Mouse (Mus musculus) heart, embryonic 13.5 days (tissue): ENCODE data around the gene Atpif1. TPM values are rescaled to one million over a fixed set of nuclear protein-coding genes. Genes with fewer than 3 reads are reported as not detected.
"Not testable (repeated sequence)": the region's sequence is repeated elsewhere in the genome, so short reads cannot be mapped to it uniquely, and the experiment has no call there.

Experiments
- ATAC-seq: fragments of 200-750 bp; cut with Nextera tagmentation; 2 replicates; pipeline ENCODE4 v1.8.0; 2017; ENCODE audit warnings: moderate TSS enrichment; ENCODE audit not compliant: insufficient number of reproducible peaks, low FRiP score, low TSS enrichment; ENCODE audit errors: extremely low read depth
- H3K27ac ChIP-seq: fragments of 300-500 bp; sonication (generic); replicated peaks from 2 replicates; pipeline ENCODE4 v1.5.1; 2015; ENCODE audit warnings: moderate library complexity, mild to moderate bottlenecking, inconsistent platforms
- H3K27me3 ChIP-seq: fragments of 300-500 bp; sonication (generic); replicated peaks from 2 replicates; pipeline ENCODE4 v1.6.1; 2015; ENCODE audit warnings: mild to moderate bottlenecking, inconsistent platforms
- H3K36me3 ChIP-seq: fragments of 300-500 bp; sonication (generic); 2 replicates; pipeline ENCODE4 v1.6.1; 2015; ENCODE audit warnings: mild to moderate bottlenecking, inconsistent platforms
- H3K4me1 ChIP-seq: fragments of 300-500 bp; sonication (generic); 2 replicates; pipeline ENCODE4 v1.6.1; 2015; ENCODE audit warnings: inconsistent platforms
- H3K4me2 ChIP-seq: fragments of 300-500 bp; sonication (generic); 2 replicates; pipeline ENCODE4 v1.6.1; 2015; ENCODE audit warnings: inconsistent platforms, mild to moderate bottlenecking, moderate library complexity
- H3K4me3 ChIP-seq: fragments of 300-500 bp; sonication (generic); 2 replicates; pipeline ENCODE4 v1.5.1; 2015; ENCODE audit warnings: moderate library complexity, mild to moderate bottlenecking, inconsistent platforms
- H3K9ac ChIP-seq: fragments of 300-500 bp; sonication (generic); 2 replicates; pipeline ENCODE4 v1.6.1; 2015; ENCODE audit warnings: inconsistent platforms, mild to moderate bottlenecking, moderate library complexity
- H3K9me3 ChIP-seq: fragments of 300-500 bp; sonication (generic); 2 replicates; pipeline ENCODE4 v1.6.1; 2016; ENCODE audit warnings: inconsistent platforms
- WGBS: fragments of 180-500 bp; shearing (Covaris S2); methylation state at CpG from one replicate; pipeline ENCODE4 v1.1.7; 2015; ENCODE audit warnings: mixed read lengths; 5-methylcytosine and 5-hydroxymethylcytosine counted together
- polyA plus RNA-seq: library from polyadenylated mRNA; unstranded; fragments of >200 nt; fragmentation: Nextera tagmentation; extraction: Ambion mirVana; gene quantifications from 2 replicates; pipeline ENCODE4 v1.2.1, GENCODE M21; 2015

Gene Atpif1
- polyA plus RNA-seq, 1 experiment from 2014 or later, result 1,230 TPM

DNA sequence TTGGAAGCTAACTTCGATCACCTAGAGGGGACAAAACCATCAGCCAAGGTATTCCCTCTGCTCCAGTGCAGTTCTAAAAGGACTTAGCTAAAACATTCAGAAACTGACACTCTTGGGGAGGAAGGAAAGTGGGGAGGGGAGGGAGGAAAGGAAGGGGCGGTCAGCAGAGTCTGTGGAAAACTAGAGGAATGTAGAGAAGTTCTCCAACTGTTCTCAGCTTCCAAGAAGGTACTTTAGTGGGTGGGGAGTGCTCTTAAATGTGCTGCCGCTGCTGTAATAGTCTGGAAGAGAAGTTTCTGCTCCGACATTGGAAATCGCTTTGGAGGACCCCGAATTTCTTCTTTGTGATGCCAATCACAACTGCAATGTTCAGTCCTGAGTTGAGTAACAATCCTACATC lies 44.5 kb downstream of the Atpif1 start:
- Histone ChIP-seq H3K27me3 (no peaks in the 10 kb centered on the region), H3K9ac (no peak overlapping the region), H3K4me2 (no peak overlapping the region), H3K9me3 (no peaks in the 10 kb centered on the region), H3K36me3 (peaks cover 17% of the 10 kb centered on the region), H3K4me3 (no peak overlapping the region), H3K27ac (no peak overlapping the region), H3K4me1 (peaks cover 13% of the 10 kb centered on the region)
- ATAC-seq, result no peak
- WGBS, result 65% methylated on average over 6 of the region's 6 CpGs

GRCm38 (mm10) chr4:132488521-132488920 lies 44.9 kb downstream of the Atpif1 start:
- Histone ChIP-seq H3K27me3 (no peaks in the 10 kb centered on the region), H3K27ac (no peak overlapping the region), H3K36me3 (peaks cover 12% of the 10 kb centered on the region), H3K4me2 (no peak overlapping the region), H3K4me1 (peaks cover 13% of the 10 kb centered on the region), H3K4me3 (no peak overlapping the region), H3K9me3 (no peaks in the 10 kb centered on the region), H3K9ac (no peak overlapping the region)
- 81% methylated on average over 3 of the region's 3 CpGs for WGBS
- ATAC-seq, result no peak

DNA sequence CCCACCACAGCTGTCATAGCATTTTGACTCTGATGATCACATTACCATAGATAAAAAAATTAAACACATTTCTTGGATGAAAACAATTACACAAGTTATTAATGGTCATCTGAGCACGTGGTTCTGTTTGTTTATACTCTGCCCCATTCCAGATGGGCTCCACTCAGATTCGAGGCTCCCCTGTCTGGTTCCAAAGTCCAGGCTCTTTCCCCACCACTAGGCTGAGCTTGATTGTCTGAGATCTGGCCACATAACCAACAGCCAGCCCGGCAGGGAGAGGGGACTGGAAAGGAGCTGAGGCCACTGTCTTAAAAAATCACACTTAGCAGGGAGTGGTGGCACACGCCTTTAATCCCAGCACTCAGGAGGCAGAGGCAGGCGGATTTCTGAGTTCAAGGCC lies 48.6 kb downstream of the Atpif1 start:
- H3K4me2 ChIP-seq, result no peak overlapping the region
- H3K9ac ChIP-seq, result no peak overlapping the region
- H3K27ac ChIP-seq, result no peak overlapping the region
- no peaks in the 10 kb centered on the region for H3K36me3 ChIP-seq
- no peaks in the 10 kb centered on the region for H3K4me1 ChIP-seq
- 63% methylated on average over 5 of the region's 5 CpGs for WGBS
- no peaks in the 10 kb centered on the region for H3K9me3 ChIP-seq
- H3K4me3 ChIP-seq, result no peak overlapping the region
- no peaks in the 10 kb centered on the region for H3K27me3 ChIP-seq
- ATAC-seq, result no peak

DNA sequence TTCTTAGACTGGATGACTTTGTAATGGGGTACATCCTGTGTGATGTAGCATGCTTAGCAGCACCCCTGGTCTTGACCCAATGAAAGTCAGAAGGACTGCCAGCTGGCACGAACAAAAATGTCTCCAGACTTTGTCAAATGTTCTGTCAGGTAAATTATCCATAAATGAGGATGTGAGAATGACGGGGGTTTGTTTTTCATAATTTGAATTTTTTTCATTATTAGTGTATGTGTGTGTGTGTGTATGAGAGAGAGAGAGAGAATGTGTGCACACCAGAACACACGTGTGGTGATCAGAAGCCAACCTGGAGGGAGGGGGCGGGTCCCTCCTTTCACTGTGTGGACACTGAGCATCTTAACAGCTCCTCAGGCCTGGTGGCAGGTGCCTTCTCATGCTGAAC lies 49.2 kb downstream of the Atpif1 start:
- WGBS, result 68% methylated on average over 4 of the region's 4 CpGs
- Histone ChIP-seq H3K4me1 (no peaks in the 10 kb centered on the region), H3K4me2 (no peak overlapping the region), H3K9ac (no peak overlapping the region), H3K4me3 (no peak overlapping the region), H3K27ac (no peak overlapping the region), H3K27me3 (no peaks in the 10 kb centered on the region), H3K9me3 (no peaks in the 10 kb centered on the region), H3K36me3 (no peaks in the 10 kb centered on the region)
- ATAC-seq, result no peak

GRCm38 (mm10) chr4:132482956-132483608 lies 50.4 kb downstream of the Atpif1 start:
- H3K9ac ChIP-seq, result no peak overlapping the region
- no peaks in the 10 kb centered on the region for H3K4me1 ChIP-seq
- no peak overlapping the region for H3K27ac ChIP-seq
- H3K27me3 ChIP-seq, result no peaks in the 10 kb centered on the region
- no peaks in the 10 kb centered on the region for H3K36me3 ChIP-seq
- 70% methylated on average over 13 of the region's 13 CpGs for WGBS
- no peaks in the 10 kb centered on the region for H3K9me3 ChIP-seq
- ATAC-seq, result no peak
- H3K4me2 ChIP-seq, result no peak overlapping the region
- no peak overlapping the region for H3K4me3 ChIP-seq

- not testable (repeated sequence) for H3K27ac ChIP-seq, H3K4me1 ChIP-seq, ATAC-seq, H3K27me3 ChIP-seq, H3K36me3 ChIP-seq, H3K4me2 ChIP-seq, H3K9me3 ChIP-seq, H3K4me3 ChIP-seq, H3K9ac ChIP-seq
- 58% methylated on average over 3 of the region's 3 CpGs for WGBS
Observed at GRCm38 (mm10) chr4:132482104-132482503, 51.4 kb downstream of the Atpif1 start.

Other genes with a start within 250 kb of the Atpif1 start
- gene Rab42, start 230.3 kb downstream of the Atpif1 start, polyA plus RNA-seq, result 1.1 and 1.8 TPM in 2 replicates
- 61.9 and 74.4 TPM in 2 replicates for gene Trnau1ap, start 204.1 kb downstream of the Atpif1 start, polyA plus RNA-seq
- 37.6 and 42.1 TPM in 2 replicates for gene Rcc1, start 180.1 kb downstream of the Atpif1 start, polyA plus RNA-seq
- 15.9 and 16.7 TPM in 2 replicates for gene Phactr4, start 111.2 kb downstream of the Atpif1 start, polyA plus RNA-seq
- gene Med18, start 69.7 kb downstream of the Atpif1 start, polyA plus RNA-seq, result 13.9 and 15.8 TPM in 2 replicates
- gene Sesn2, start 23.2 kb downstream of the Atpif1 start, polyA plus RNA-seq, result 7.3 and 8.4 TPM in 2 replicates
- gene Dnajc8, start 1.9 kb upstream of the Atpif1 start, polyA plus RNA-seq, result 103 and 116 TPM in 2 replicates
- gene Ptafr, start 30.4 kb upstream of the Atpif1 start, polyA plus RNA-seq, result 0.62 and 1.2 TPM in 2 replicates
- gene Eya3, start 105.3 kb upstream of the Atpif1 start, polyA plus RNA-seq, result 17.7 and 19.7 TPM in 2 replicates
- gene Xkr8, start 198.9 kb upstream of the Atpif1 start, polyA plus RNA-seq, result 3.8 and 4.4 TPM in 2 replicates
- gene Smpdl3b, start 223.6 kb upstream of the Atpif1 start, polyA plus RNA-seq, result 6.1 TPM in 2 replicates
- gene Rpa2, start 234.7 kb upstream of the Atpif1 start, polyA plus RNA-seq, result 80.2 and 81.2 TPM in 2 replicates